Mouse (Mus musculus) left cerebral cortex, adult 9 months (tissue): ENCODE measurements at regions not wholly inside any gene's neighbourhood (a gene's known extent, or its start where the extent isn't known, plus 50 kb on each side); places are given as distances from the start of the nearest gene placed in this dataset.

Experiments
- DNase-seq, 2 experiments: peaks; one replicate each; pipeline ENCODE4 v3.0.0; 2022; ENCODE audit warnings: low spot score in 2 of 2

GRCm38 (mm10) chr16:8351424-8351823, 73.5 kb downstream of the Tmem114 start:
- no peak for DNase-seq

GRCm38 (mm10) chr16:8349148-8349547, 75.8 kb downstream of the Tmem114 start:
- no peak for DNase-seq

GRCm38 (mm10) chr16:8348645-8349044, 76.3 kb downstream of the Tmem114 start:
- DNase-seq = peak in 1 of 2 experiments; percentile 3

- no peak for DNase-seq
Measured at GRCm38 (mm10) chr16:8345216-8345615, 79.7 kb downstream of the Tmem114 start.

GRCm38 (mm10) chr16:8333081-8333710, 91.7 kb downstream of the Tmem114 start:
- peak; percentile 9 to 59 for DNase-seq

- no peak for DNase-seq
Measured at GRCm38 (mm10) chr16:8311996-8312395, 112.9 kb downstream of the Tmem114 start.

- peak; percentile 37 to 57 for DNase-seq
Measured at GRCm38 (mm10) chr16:8306389-8306788, 118.5 kb downstream of the Tmem114 start.
